Mouse (Mus musculus) R1 (cell line): ENCODE data around the gene Pax7.

Experiments used
- DNase-seq: peaks from one replicate; pipeline ENCODE4 v3.0.0-alpha.2; 2018; ENCODE audit warnings: low read depth, low spot score

The Pax7 gene

DNA sequence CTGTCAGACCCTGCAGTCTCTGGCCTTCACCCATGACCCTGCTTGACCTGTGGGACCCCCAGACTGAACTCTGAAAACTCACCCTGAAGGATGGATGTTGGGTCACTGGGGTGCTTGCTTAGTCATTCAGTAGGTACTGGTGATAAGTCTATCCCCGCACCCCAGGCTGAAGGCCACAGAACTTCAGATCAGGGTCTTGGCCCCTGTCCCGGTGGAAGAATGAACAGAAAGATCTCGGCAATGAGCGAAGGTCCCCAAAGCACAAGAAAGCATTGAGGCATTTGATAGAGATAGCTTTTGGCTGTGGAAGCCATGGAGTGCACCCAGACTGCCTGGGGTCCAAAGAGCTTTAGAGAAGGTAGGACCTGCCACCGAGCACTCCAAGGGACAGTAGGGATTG lies 82.4 kb downstream of the Pax7 start:
- no peak for DNase-seq

DNA sequence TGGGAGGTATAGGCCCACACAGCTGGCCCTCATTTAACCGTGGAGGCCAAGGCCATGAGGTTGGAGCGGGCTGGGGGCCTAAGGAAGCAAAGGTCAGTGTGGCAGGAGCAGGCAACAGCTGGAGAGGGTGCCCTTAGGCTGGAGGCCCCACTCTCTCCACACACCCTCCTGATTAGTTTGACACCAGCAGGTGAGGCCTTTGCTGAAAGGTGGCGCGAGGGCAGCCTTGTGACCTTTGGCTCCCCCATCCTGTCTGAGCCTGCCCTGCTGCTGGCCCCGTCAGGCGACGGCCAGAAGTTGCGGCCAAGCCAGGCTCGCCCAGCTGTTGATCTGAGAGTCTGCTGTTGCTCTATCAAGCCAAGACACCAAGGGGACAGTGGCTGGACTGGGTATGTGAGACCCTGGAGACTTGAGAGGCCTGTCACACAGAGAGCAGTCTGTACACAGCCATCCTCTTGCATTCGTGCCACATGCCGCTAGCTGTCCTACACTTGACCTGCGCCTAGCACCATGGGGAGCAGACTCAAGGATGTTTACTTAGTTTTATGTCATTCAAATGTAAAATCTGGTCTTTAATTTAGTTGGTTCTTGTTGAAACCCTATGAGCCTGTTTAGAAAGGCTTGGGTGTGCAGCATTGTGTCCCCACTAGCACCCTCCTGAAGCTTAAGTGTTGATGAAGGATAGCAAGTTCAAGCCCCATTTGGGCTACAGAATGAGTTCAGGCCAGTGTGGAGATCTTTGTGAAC lies 86.0 kb downstream of the Pax7 start:
- peak; percentile 50 for DNase-seq

GRCm38 (mm10) chr4:139746177-139746576 lies 87.2 kb downstream of the Pax7 start:
- DNase-seq: no peak

DNA sequence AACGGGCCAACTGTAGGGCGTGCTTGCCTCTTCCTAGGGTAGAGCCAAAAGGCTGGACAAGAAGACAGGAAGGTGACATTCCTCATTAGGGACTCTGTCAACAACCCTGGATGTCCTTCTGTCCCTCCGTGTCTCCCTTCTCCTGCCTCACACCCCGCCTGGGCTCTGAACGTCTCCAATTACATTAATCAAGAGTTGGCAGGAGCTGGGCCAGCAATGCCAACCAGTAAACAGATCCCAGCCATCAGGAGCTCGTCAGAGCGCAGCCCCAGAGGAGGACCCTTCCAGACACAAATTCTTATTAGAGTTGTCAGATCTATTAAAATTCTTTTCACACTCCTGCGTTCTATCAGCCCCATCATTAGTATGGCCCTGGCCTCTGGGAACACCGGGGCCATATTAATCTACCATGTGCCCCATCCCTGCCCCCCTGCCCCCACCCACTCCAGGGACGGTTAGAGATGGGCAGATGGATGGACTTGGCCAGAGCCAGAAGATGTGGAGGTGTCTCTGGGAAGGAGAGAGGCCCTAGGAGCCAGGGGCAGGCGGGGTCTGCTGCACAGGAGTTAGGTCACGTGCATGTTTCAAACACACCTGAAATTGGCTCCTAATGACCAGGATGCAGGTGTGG lies 88.4 kb downstream of the Pax7 start:
- DNase-seq: no peak

DNA sequence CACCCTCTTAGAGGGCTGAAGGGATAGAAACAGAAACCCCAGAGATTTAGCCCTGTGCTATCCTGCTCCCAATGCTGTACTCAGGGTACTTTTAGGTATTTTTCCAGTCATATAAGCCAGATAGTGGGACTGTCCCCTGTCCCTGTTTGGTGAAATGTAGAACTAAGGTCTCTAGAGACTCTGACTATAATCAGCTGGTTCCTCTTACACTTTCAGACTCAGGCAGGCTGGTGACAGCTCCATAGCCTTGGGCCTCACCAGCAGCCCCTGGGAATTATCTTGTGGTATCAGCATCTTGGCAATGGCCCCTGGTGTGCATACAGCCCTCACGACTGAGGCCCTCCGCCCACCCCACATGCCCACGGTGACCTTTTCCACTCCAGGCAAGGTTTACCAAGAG lies 89.7 kb downstream of the Pax7 start:
- DNase-seq: no peak

DNA sequence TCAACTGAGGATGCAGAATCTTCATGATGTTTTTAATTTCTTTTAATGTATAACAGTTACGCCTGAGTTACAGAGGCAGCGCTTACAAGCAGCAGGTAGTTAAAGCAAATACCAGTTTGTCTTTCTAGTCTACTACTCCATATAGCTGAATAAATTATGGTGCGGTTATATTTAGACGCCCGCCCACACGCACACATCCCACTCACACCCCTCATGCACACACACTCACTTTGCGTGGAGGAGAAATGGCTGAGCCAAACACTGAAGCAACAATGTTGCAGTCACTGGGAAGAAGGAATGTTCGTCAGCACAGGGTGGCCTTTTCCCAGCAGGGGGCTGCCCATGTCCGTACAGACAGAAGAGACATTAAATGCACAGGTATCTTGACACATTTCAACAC lies 96.3 kb downstream of the Pax7 start:
- no peak for DNase-seq

DNA sequence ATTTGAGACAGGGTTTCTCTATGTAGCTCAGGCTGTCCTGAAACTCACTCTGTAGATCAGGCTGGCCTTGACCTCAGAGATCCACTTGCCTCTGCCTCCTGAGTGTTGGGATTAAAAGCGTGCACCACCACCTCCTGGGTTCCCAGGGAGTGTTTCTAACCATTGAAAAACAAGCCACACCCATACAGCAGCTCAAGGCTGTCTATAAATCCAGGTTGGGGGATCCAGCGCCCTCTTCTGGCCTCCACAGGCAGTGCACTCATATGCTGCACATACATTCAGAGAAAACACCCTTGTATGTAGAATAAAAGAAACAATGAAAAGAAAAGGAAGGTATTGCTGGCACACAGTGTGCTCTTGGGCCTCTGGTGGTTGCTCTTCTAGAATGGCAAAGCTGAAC lies 106.2 kb downstream of the Pax7 start:
- peak; percentile 66 for DNase-seq

DNA sequence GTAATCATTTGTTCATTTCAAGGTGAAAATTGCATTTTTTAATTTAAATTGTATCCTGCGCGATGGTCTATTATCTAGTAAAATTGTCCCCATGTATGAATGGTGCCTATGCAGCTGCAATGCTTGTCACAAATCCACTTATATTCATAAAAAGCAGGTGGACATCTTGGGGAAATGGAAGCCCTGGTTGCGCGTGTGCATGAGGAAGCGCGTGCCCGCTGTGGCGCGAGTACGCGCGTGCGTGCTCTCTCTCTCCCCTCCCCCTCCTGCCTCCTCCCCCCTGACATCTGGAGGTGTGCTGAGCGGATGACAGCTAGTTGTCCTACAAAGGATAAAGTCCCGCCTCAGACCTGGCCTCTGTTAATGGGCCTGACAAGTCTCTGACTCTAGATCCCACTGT lies 107.9 kb downstream of the Pax7 start:
- DNase-seq: peak; percentile 25

DNA sequence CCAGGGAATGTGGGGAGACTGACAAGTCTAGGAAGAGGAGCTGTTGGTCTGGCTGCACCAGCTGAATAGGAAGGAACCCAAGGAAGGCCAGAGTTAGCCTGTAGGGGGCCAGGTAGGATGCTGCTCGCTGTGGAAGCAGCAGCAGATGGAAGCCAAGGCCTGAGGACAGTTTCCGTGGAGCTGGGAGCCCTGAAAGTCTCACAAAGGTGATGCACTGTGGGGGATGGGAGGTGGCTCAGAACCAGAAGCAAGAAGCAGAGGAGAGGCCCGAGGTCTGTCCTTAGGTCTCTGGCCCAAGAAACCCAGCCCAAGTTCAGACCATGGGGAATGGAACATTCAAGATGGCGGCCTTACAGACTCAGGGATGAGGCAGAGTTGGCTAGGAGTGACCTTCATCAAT lies 109.0 kb downstream of the Pax7 start:
- DNase-seq: peak; percentile 48

- no peak for DNase-seq
These were observed 114.3 kb downstream of the Pax7 start for GRCm38 (mm10) chr4:139718978-139719377.

- no peak for DNase-seq
These were observed 116.7 kb downstream of the Pax7 start for GRCm38 (mm10) chr4:139716477-139717169.

- DNase-seq: no peak
These were observed 117.9 kb downstream of the Pax7 start for GRCm38 (mm10) chr4:139715241-139715932.

DNA sequence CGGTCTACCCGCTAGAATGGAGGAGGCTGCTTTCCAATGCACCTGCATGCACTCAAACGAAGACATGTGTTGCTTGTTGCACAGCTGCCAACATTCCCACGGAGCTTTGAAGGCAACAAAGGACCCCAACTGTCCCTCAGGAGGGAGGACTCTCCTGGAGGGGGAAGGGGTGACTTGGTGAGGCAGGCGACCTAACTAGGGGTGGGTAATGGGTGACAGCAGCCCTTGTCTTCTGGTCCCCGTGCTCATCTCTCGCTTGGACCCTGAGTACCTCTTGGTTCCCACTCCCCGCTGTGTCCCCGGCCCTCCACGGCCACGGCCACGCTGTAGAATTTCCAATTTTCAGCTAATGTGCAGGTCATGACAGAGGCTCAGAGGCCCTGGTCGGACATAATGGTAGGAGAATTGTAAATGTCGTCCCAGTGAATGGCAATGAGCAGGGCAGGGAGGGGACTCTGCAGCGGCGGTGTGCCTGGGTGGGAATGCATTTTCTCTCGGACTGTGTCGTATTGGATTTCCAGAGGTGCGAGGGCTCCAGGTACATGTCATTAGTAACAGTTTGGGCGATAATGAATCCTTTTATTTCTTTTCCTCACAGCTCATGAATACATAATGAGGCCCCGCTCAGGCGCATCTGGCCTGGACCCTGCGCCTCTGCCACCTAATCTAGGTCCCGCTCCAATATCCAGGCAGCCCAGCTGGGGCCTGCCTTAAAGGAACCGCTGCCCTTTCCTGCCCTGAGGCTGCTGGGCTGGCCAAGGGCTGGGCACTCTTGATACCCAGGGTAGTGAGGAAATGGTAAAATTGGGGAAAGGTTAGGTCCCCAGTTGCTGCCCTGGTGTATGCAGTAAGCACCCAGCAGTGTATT lies 122.6 kb downstream of the Pax7 start:
- DNase-seq: no peak

DNA sequence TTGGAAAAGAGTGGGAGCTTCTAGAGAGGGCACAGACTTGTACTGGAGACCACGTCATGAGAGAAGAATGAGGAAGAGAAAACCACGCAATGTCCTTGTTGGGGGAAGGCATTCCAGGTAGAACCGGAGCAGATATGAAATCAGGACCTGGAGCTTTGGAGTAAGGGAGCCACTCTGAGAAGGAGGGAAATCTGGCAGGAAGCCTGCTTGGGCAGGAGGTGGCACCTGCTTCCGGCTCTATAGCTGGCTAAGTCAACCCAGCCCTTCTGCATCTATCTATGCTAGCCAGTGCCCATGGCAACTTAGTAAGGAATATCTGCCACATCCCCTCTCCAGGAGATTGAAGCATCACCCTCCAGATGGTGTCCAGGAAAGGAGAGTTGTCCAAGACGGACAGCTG lies 127.3 kb downstream of the Pax7 start:
- no peak for DNase-seq

DNA sequence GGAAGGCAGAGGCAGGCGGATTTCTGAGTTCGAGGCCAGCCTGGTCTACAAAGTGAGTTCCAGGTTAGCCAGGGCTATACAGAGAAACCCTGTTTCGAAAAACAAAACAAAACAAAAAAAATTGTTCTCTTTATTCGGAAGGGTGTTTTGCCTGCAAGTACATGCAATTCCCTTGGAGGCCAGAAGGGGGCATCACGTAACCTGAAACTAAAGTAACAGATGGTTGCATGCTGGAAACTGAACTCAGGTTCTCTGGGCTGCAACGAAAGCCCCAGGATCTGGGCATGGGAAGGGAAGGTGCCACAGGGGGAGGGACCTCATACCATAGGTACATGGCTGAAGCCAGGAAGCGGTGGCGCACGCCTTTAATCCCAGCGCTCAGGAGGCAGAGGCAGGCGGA lies 129.9 kb downstream of the Pax7 start:
- DNase-seq: peak; percentile 61

DNA sequence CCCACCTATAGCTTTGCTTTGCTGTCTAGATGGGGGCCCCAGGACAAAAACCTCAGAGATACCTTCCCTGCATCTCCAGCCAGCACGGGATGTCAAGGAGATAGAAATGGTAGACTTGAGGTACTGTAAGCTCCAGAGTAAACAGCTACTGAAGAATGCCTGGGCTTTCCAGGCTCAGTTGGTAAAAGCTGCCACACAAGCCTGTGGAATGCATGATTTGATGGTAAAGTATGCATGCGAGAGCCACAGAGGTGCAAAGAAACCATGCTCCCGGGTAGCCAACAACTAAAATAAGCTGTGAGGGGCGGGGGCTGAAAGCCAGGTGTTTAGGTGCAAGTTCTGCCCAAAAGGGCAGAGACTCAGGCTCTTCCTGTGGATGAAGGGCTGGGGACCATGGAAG lies 130.4 kb downstream of the Pax7 start:
- DNase-seq: no peak

DNA sequence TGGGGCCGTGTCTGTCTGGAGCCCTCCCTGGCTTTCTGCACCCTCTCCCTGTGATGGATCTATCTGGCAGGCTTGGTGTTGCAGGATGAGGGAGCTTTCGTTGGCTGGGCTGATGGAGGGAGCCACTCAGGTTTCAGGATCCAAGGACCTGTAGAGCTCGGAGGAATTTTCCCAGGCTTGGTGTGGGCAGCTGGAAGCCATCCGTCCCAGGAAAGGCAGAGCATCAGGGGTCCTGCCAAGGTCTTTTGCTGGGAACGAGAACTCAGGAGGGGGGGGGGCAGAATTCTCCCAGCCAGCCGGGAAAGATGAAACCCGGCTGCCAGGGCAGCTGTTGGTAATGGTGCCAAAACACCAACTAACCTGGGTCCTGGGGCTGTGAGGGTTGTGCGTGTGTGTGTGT lies 134.7 kb downstream of the Pax7 start:
- DNase-seq: no peak

DNA sequence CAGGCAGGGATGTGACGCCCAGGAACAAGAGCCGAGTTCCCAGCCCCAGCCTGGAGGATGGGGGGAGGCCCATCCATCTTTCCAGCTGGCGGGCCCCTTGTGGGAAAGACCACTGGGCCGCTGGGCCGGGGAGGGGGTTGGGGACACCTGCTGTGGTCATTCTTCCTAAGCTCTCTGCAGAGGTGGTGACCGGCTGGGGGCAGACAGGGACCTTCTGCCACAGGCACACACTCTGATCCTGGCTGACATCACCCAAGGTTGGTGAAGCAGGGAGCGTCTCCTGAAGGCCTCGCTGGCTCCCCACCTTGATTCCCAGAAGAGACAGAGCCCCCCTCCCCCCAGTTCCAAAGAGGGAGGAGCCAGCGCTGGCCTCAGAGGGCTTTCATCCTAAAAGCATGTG lies 135.6 kb downstream of the Pax7 start:
- DNase-seq: no peak

- no peak for DNase-seq
These were observed 140.0 kb downstream of the Pax7 start for GRCm38 (mm10) chr4:139693315-139693714.

GRCm38 (mm10) chr4:139689627-139690269 lies 143.6 kb downstream of the Pax7 start:
- DNase-seq: no peak

GRCm38 (mm10) chr4:139688058-139688457 lies 145.3 kb downstream of the Pax7 start:
- no peak for DNase-seq
